Mouse (Mus musculus) layer of hippocampus, adult 9-11 months (tissue): ENCODE results near the gene Gcnt1.

Experiments used
- DNase-seq: peaks from one replicate; pipeline ENCODE4 v3.0.0; 2022

Gene Gcnt1

GRCm38 (mm10) chr19:17323006-17323688, 49.5 kb downstream of the Gcnt1 start:
- no peak for DNase-seq

GRCm38 (mm10) chr19:17319770-17320169, 52.9 kb downstream of the Gcnt1 start:
- DNase-seq: no peak

- DNase-seq: no peak
Measured at GRCm38 (mm10) chr19:17318733-17319132, 53.9 kb downstream of the Gcnt1 start.

GRCm38 (mm10) chr19:17316311-17317003, 56.2 kb downstream of the Gcnt1 start:
- DNase-seq: no peak

- DNase-seq: no peak
Measured at GRCm38 (mm10) chr19:17314451-17314850, 58.2 kb downstream of the Gcnt1 start.

GRCm38 (mm10) chr19:17313766-17314165, 58.9 kb downstream of the Gcnt1 start:
- DNase-seq: no peak

GRCm38 (mm10) chr19:17312671-17313180, 59.9 kb downstream of the Gcnt1 start:
- DNase-seq: no peak

- no peak for DNase-seq
Measured at GRCm38 (mm10) chr19:17311501-17311900, 61.1 kb downstream of the Gcnt1 start.

GRCm38 (mm10) chr19:17311031-17311430, 61.6 kb downstream of the Gcnt1 start:
- no peak for DNase-seq

- no peak for DNase-seq
Measured at GRCm38 (mm10) chr19:17296081-17296480, 76.6 kb downstream of the Gcnt1 start.

GRCm38 (mm10) chr19:17295211-17295766, 77.4 kb downstream of the Gcnt1 start:
- no peak for DNase-seq

- DNase-seq: no peak
Measured at GRCm38 (mm10) chr19:17294136-17294535, 78.5 kb downstream of the Gcnt1 start.

- no peak for DNase-seq
Measured at GRCm38 (mm10) chr19:17289526-17289925, 83.1 kb downstream of the Gcnt1 start.

- peak; percentile 15 for DNase-seq
Measured at GRCm38 (mm10) chr19:17286004-17286403, 86.6 kb downstream of the Gcnt1 start.

- no peak for DNase-seq
Measured at GRCm38 (mm10) chr19:17283317-17283716, 89.3 kb downstream of the Gcnt1 start.

- no peak for DNase-seq
Measured at GRCm38 (mm10) chr19:17278381-17279051, 94.1 kb downstream of the Gcnt1 start.
